Mouse (Mus musculus) urinary bladder, adult 2 months (tissue): ENCODE data around the gene Ube2r2. TPM values are rescaled to one million over a fixed set of nuclear protein-coding genes. Genes with fewer than 3 reads are reported as not detected.
A peak's percentile ranks its signal among the peaks of the same experiment; 100 is the strongest.

Source experiments
- DNase-seq: peaks from one replicate; pipeline ENCODE4 v3.0.0; 2022; ENCODE audit warnings: low spot score
- polyA plus RNA-seq: library from polyadenylated mRNA; depleted of rRNA; stranded (reverse); fragments of >200 nt; gene quantifications from 2 replicates; pipeline ENCODE4 v1.2.3, GENCODE M21; 2012; rRNA removed

Ube2r2 gene
- polyA plus RNA-seq: 217 and 240 TPM in 2 replicates

DNA sequence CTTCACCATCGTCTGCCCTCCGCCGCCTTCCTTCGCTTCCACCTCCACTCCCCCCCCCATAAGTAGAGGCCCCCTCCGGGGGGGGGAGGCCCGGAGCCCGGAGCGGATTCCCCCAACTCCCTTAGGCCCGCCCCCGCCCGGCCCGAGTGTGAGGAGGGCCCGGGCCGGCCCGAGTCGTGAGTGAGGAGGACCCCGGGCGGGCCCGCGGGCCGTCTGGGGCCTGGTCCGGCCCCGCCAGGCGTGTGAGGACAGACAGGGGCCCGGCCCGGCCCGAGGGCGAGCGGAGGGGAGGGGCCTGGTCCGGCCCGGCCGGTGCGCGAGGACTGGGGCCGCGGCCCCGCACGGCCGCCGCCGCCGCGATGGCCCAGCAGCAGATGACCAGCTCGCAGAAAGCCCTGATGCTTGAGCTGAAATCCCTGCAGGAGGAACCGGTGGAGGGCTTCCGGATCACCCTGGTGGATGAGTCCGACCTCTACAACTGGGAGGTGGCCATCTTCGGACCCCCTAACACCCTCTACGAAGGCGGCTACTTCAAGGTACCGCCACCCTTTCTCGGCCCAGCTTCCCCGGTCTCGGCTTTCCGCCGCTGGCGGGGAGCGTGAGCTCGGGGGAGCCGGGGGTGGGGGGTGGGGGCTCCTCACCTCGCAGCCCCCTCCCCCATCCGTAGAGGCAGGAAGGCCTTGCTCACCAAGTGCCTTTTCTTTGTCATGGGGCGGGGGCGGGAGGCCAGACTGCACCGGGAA, at the start of gene Ube2r2:
Ube2r2 (plus strand) TSS at position 33 of the 743 bp plus-strand sequence.
- peak; percentile 71 for DNase-seq

DNA sequence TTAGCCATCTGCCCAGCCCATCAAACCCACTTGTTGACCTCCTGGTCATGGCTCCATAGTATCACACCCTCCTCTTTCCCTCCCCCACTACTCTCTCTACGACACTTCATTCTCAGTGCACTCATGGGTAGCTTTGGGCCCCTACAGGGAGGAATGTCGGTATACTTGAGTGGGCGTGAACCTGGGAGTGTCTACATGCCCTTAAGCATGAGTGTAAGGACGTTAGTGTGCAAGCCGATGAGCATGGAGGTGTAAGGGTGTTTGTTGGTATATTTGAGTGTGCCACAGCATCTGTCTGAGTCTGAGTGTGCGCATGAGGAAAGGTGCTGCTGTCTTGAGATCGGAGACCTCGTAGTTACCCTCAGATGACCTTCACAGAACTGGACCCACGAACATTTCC, 48.6 kb upstream of the Ube2r2 start:
- no peak for DNase-seq

DNA sequence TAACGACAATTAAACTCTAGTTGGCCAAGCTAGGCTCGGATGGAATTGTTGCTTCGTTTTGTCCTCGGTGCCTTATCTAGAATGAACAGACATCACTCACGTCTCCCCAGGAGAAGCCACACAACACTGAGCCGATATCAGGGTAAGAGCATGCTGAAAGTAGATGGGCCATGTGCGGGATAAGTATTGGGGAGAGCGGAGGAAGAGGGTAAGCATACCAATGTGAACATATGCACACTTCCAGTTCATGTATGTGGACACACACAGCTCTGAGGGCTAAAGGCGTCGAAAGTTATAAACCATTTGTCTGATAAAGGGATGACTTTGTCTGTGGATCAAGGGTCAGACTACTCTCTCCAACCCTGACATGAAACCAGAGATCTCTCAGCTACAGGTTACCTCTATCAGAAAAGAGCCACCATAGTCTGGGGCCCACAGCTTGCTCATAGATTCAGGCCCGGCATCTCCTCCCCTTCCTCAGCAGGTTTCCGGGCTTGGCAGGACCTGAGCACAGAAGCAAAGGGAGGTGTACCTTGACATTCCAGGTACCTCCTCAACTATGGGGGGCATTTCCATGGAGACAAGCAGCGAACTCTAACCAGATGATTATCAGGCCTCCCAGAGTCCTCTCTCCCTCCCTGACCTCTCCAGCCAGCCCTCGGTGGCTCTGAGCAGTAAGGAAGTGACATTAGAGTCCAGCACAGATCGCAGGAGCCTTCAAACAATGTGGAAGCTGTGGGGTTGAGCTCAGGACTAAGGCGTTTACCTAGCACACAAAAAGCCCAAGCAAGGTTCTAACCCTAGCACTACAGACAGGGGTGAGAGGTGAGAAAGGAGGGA, 47.9 kb upstream of the Ube2r2 start:
- DNase-seq: no peak

DNA sequence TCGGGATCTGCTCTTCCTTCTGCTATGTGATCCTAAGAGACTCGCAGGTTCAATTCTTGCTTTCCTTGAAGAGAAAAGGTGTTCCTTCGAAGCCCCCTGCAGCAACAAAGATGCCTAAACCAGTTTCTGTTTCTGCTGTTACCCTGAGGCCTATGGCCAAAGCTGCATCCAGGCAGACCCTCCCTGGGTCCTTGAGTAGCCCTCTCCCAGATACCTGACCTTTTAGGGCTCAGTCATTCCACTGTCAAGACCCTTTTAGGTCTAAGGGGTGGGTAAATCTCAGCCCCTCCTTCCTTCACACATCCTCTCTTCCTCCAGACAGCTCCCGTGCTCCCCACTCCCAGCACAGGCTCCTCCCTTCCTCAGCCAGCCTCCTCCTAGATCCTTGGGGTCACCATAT, 46.4 kb upstream of the Ube2r2 start:
- no peak for DNase-seq

DNA sequence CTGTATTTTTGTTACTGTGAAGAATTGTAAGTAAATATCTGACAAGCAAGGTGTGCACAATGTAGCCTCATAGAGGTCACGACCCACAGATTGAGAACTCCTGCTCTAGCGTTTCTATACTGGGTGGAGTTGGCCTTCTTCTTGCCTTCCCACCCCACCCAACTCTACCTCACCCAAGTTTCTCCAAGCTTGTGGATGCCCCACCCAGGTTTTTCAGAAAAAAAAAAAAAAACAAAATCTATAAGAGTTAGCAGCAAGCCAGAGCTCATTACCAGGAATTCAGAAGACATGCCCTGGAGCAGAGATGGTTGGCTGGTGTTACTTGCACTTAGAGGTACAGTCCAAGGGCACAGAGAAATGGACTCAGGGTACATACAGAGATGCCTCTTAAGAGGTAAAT, 45.8 kb upstream of the Ube2r2 start:
- no peak for DNase-seq

DNA sequence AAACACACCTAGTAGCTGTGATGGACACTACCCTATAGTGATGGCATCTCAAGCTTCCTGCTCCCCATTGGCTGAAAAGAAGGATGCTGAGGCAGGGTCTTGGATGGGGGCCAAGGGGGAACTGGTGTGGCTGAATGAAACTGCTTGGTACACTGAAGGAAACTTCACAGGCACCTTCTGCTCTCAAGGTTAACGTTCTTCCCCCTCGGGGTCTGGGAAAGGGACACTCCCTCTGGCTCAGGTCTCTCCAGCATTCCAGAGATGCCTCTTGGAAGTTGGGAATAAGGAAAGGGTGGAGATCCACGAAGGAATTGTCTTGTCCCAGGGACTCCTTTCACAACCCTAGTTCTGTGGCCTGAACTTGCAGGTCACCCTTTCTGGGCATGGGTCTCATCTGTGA, 44.2 kb upstream of the Ube2r2 start:
- no peak for DNase-seq

DNA sequence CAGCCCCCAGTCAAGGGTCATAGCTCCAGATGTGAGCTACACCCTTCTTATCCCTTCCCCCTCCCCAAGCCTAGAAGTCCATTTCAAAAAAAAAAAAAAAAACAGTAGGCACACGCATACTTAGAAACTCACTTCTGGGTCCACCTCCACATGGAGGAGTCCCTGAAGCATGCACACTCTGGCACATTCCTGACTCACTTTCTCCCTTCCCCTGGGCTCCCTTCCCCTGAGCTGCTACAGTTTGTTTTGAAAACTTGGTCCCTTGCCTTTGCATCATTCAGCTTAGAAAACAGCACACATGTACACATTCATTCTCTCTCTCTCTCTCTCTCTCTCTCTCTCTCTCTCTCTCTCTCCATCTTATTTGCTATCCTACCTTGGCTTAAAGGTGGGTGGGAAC, 42.6 kb upstream of the Ube2r2 start:
- DNase-seq: no peak

DNA sequence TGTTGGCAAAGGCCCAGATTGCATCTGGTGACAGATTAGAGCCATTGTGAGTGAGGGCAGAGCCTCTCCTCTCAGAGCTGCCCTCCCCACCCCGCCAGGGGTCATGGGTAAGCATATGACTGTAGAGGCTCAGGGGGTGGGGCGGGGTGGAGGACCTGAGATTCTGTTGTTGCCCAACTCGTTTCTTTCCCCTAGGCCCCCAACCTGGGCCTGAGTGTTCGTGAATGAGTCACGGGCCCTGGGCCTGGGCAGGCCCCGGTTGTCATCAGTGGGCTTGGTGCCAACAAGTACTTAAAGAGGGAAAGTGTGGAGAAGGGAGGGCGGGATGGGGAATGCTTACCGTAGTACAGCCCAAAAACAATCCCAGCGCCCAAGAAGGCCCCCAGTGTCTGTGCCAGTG, 41.2 kb upstream of the Ube2r2 start:
- DNase-seq: peak; percentile 52

DNA sequence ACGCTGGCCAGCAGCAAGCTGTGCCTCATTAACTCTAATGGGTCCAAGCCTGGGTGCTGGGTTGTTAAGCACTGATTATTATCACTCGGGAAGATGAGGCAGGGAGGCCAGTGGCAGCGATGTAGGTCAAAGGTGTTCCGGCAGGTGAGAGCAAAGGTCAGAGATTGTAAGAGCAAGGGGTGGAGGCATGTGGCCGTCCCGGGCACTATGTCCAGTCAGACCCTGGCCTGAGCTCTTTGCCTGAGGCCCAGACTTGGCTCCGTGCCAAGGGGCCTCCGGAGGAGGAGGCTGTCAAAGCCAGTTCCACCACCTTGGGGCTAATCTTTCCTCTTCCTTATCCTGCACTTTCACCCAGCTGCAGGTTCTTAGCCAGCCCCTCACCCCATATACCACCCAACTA, 39.4 kb upstream of the Ube2r2 start:
- no peak for DNase-seq

DNA sequence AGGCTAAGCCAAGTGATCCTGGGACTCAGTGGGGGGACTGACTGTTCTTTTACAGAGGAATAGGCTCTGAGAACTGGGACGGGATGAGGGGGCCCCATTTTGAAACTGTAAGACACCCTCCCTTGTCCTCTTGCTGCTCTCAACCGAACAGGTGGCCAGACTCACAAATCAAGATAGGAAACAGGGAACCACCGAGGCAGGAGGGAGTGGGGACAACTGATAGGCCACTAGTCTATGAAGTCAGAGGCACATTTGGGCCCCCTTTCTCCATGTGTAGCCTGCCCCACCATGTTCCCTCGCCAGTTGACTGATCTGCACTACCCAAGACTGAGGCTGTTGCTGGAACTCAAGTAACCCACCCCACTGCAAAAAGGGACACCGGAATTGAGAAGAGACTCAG, 38.7 kb upstream of the Ube2r2 start:
- DNase-seq: no peak

DNA sequence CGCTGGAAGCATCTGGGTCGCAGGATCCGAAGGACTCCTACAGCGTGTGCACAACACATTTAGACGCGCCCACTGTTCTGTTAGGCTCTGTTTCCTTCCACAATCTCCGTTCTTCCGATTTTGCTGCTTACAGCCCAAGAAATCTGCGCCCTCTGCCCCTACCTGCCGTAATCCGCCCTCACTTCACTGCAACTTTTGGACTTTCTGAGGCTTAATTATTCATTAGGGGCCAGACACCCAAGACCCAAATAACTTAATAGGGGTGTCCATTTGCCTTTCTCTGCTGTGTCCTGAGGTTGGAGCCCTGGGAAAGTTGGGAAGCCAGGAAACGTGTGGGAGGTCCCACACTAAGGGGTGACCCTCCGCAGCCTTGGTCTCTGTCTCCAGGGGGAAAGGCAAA, 38.2 kb upstream of the Ube2r2 start:
- no peak for DNase-seq

DNA sequence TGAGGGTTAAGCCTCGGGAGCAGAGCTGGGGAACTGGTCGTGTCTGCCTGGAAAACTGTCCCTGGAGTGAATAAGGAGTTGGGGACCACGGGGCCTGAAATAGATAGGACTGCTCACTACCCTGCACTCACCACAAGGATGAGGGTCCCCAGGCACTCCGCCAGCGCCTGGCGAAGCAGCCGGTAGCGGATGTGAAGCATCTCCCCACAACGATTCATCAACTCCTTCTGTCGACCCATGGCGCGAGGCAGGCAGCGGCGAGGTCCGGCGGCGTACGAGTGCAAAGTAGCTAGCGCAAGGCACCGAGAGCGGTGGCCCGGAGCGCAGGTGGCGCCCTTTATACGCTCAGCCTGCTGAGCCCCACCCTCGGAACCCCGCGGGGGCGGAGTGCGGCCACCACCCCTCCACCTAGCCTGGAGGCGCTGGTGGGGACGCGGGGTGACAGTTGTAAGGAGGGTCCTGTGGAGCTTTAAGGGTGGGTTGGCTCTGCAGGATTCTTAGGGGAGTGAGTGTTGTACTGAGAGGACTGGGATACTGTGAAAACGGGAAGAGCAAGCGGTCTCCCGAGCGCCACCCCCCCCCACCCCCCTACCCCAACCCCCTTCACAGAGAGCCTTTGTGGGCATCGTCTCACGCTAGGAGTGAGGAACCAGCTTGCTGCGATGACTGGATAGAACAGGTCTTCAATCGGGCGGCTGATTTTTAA, 37.5 kb upstream of the Ube2r2 start, which contains the start of gene Aqp3:
Aqp3 (minus strand) TSS at position 313 of the 706 bp plus-strand sequence.
- peak; percentile 77 for DNase-seq

DNA sequence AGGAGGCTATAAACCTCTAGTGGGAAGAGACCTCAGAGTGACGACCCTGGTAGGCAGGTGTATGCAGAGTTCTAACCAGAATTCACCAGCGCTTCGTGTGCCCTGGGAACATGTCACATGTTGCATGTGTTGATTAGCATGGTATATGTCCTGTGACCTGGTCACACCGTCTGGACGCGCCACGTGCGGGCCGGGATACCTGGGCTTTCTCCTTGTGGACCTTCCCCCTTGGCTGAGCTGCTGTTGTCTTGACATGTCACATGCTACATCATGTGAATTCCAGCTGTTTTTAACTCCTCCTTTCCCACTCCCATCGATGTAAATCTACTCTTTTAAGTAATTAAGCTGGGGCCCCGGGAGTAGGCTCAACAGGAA, 37.0 kb upstream of the Ube2r2 start:
- DNase-seq: no peak

DNA sequence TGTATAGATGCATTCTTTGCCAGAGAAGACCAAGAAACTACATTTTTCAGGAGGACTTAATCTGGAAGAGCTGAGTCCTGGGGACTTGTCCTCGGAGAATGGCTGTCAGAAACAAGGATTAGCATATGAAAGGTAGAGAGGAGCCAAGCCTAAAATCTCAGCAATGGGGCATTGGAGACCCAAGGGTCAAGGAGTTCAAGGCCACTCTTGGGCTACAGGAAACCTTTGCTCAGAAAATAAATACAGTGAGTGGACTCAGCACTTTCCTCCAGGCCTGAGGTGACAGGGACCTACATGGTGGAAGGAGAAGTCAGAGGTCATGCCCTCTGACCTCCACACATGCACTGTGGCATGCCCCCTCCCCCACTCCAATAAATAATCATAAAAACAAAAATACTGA, 34.6 kb upstream of the Ube2r2 start:
- no peak for DNase-seq

DNA sequence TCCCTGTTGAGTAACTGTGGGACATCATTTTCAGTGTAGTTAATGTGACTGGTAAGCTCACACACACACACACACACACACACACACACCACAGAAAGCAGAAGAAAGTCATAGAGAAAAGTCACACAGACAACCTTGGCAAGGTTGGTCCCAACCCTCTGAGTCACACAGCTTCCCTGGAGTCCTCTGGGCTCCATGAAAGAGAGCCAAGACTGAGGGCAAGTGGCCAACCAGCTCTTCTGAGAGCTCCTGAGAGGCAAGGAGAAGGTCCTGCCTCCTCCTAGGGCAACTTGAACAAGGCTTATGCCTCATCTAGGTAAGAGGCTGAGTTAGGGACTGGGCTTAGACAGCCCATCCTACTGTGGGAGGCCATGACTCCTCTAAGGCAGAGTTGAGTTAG, 32.6 kb upstream of the Ube2r2 start:
- DNase-seq: no peak

DNA sequence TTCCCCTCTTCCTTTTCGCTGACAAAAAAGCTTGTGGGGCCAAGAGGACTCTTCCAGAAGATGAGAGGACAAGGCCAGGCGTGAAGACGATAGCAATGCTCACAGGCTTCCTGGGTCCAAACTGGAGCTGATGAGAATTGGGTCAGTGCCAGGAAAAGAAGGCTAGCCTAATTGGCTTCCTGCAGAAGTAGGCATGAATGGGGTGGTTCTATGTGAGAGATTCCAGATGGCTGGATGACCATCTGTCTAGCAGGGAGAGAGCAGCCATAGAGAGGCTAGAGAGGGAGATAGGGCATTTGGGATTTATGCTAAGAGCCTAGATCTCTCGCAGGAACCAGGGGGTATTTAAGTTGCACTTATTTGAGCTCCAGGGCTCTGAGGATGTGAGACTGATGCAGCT, 28.1 kb upstream of the Ube2r2 start:
- no peak for DNase-seq

DNA sequence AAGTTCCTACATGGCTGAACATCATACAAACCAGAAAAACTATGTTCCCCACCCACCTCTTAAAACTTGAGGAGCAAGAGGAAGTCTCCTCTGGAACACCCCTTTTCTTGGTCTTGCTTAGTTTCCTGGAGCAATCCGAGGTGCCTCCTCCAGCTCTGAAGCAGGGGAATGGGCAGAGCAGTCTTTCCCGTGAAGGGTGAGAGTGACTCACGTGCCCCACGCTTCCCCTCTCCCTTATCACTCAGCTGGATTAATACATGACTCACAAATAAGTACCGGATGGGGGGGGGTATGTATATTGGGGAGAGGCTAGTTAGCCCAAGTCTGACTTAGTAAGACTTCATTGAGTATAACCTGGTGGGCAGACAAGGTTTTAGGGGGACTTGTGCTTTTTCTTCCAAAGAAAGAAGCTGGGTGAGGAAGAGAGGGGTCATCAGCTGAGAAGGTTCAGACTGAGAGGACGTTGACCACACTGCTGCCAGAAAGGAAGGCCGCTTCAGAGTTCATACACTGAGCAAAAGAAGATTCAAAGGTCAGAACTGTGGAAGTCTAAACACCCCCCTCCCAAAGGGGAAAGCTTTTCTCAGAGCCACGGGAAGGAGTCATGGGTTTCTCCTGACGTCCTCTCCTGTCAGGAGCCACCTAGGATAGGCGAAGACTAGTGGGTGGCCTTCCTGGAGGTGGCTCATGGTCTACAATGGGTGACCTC, 26.7 kb upstream of the Ube2r2 start:
- DNase-seq: no peak

DNA sequence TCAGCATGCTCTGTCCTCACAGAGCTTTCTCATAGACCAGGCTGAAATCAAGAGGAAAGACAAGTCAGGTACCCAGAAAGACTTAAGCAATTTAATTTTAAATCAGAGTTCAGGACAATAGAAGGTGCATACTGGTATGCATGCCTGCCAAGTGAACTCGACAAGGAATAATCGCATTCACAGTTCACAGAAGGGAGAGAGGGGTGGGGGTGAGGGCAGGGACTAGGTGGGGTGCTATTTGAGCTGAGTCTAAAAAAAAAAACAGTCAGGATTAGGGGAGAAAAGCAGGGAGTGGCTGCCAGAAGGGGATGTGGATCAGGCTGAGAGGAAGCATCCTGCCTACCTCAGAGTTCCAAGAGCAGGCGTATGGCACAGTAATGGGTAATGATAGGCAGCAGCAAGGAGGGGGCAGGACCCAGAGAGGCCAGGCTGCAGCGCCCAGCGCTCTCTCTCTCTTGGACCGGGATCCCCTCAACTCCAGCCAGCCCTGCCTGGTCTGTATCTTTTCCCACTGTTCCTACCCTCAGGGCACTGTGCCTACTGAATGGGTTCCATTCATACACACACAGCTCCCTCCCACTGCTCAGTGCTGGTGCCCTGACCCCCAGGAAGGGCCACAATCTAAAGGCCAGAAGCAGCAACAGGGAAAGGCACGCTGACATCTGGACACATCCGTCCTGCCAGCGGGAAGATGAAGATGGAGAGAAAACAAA, 21.0 kb upstream of the Ube2r2 start:
- no peak for DNase-seq

DNA sequence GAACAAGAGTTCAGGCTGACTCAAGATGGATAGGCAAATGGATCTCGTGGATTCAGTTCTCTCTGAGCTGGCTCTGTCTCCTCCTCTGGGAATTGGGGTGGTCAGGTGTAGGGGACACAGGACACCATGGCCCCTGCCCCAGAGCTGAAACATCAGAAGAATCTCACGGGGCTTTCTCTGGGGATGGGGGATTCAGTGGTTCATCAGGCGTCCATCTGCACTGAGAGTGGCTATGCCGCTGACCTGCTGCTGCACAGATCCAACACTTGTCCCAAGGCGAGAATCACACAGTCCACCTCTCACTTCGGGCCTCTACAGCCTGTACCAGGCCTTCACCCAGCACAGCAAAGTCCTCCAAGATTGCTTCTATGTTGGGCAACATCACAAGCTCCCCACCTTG, 20.5 kb upstream of the Ube2r2 start:
- DNase-seq: no peak

DNA sequence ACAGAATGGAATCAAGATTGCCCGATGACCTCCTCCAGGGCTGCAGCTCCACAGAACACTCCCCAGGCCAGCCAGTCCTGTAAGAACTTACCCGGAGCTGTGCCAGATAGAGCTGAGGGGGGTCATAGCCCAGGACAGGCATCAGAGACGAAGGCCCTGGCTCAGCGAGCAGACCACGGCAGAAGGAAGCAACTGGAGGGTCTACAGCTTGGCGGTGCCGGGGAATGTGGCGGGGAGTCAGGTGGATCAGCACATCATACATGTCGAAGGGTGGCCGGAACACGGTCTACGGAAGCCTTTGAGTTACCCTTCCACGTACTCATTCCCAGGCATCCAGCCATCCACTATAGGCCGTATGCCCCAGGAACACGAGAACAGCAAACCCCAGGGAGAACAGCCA, 19.8 kb upstream of the Ube2r2 start:
- no peak for DNase-seq

DNA sequence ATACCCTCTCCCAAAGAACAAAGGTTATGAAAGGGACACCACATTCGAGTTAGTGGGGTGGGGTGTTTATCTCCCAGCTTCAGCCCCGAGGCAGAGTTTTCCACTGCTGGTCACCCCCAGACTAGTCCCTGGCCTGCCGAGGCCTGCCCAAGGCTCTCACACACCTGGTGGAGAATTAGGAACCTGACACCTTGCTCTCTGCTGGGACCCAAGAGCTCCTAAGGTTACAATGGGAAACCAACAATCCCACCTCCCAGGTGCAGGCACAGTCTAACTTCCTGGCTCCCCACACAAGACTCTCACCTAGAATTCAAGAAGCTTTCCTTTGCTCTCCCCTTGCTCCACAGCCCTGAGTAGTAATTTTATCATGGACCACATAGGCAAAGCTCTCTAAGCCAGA, 18.7 kb upstream of the Ube2r2 start:
- DNase-seq: no peak
